Mouse (Mus musculus): ENCODE results near the gene Ccdc158.

The Ccdc158 gene

GRCm38 (mm10) chr5:92674859-92675573 lies at the start of gene Ccdc158:
TSS of gene Ccdc158 (minus strand) at chr5:92675271.
- DNase-seq (ENCODE audit: low spot score), result peak; percentile 66

GRCm38 (mm10) chr5:92721610-92722009 lies 46.5 kb upstream of the Ccdc158 start:
- DNase-seq (ENCODE audit: low spot score), result no peak

- DNase-seq (ENCODE audit: low spot score), result no peak
These were observed 43.8 kb upstream of the Ccdc158 start for GRCm38 (mm10) chr5:92718856-92719255.

- DNase-seq (ENCODE audit: low spot score), result no peak
These were observed 42.7 kb upstream of the Ccdc158 start for GRCm38 (mm10) chr5:92717666-92718360.

GRCm38 (mm10) chr5:92715890-92716289 lies 40.8 kb upstream of the Ccdc158 start:
- no peak for DNase-seq (ENCODE audit: low spot score)

- no peak for DNase-seq (ENCODE audit: low spot score)
These were observed 40.2 kb upstream of the Ccdc158 start for GRCm38 (mm10) chr5:92715319-92715718.

- DNase-seq (ENCODE audit: low spot score), result no peak
These were observed 39.8 kb upstream of the Ccdc158 start for GRCm38 (mm10) chr5:92714886-92715285.

- peak; percentile 15 for DNase-seq (ENCODE audit: low spot score)
These were observed 37.7 kb upstream of the Ccdc158 start for GRCm38 (mm10) chr5:92712621-92713395.

GRCm38 (mm10) chr5:92711666-92712290 lies 36.7 kb upstream of the Ccdc158 start:
- no peak for DNase-seq (ENCODE audit: low spot score)

GRCm38 (mm10) chr5:92710779-92711178 lies 35.7 kb upstream of the Ccdc158 start:
- no peak for DNase-seq (ENCODE audit: low spot score)

GRCm38 (mm10) chr5:92707921-92708491 lies 32.9 kb upstream of the Ccdc158 start:
- no peak for DNase-seq (ENCODE audit: low spot score)

- no peak for DNase-seq (ENCODE audit: low spot score)
These were observed 28.6 kb upstream of the Ccdc158 start for GRCm38 (mm10) chr5:92703671-92704070.

GRCm38 (mm10) chr5:92701750-92702149 lies 26.7 kb upstream of the Ccdc158 start:
- no peak for DNase-seq (ENCODE audit: low spot score)

GRCm38 (mm10) chr5:92698837-92699529 lies 23.9 kb upstream of the Ccdc158 start:
- DNase-seq (ENCODE audit: low spot score), result no peak

GRCm38 (mm10) chr5:92698131-92698836 lies 23.2 kb upstream of the Ccdc158 start:
- no peak for DNase-seq (ENCODE audit: low spot score)

- DNase-seq (ENCODE audit: low spot score), result no peak
These were observed 19.4 kb upstream of the Ccdc158 start for GRCm38 (mm10) chr5:92694316-92694995.

GRCm38 (mm10) chr5:92693744-92694143 lies 18.7 kb upstream of the Ccdc158 start:
- DNase-seq (ENCODE audit: low spot score), result no peak

GRCm38 (mm10) chr5:92692206-92693007 lies 17.3 kb upstream of the Ccdc158 start:
- DNase-seq (ENCODE audit: low spot score), result no peak

GRCm38 (mm10) chr5:92688569-92688968 lies 13.5 kb upstream of the Ccdc158 start:
- no peak for DNase-seq (ENCODE audit: low spot score)

Data from layer of hippocampus, adult 11-12 months (tissue).